Mouse (Mus musculus): ENCODE measurements around the gene Atp23.

Atp23 gene

GRCm38 (mm10) chr10:126904221-126904620, 3.1 kb upstream of the Atp23 start:
- H3K27me3 ChIP-seq (ENCODE audit: insufficient read depth, low read length): no peaks in the 10 kb centered on the region
- H3K4me1 ChIP-seq (replicated peaks; ENCODE audit: low read depth, low read length): peaks cover 27% of the 10 kb centered on the region
- no peaks in the 10 kb centered on the region for H3K9me3 ChIP-seq (ENCODE audit: low read length)
- no peak for TF ChIP-seq CTCF (conservative IDR thresholded peaks at IDR 0.05; ENCODE audit: low read length)
- TF ChIP-seq NANOG (IDR thresholded peaks at IDR 0.05; ENCODE audit: borderline replicate concordance, low read length): no peak
- TF ChIP-seq POU5F1 (IDR thresholded peaks at IDR 0.05; ENCODE audit: borderline replicate concordance, low read length): no peak
- H3K4me3 ChIP-seq (replicated peaks; ENCODE audit: low read length): no peak overlapping the region
- no peaks in the 10 kb centered on the region for H3K36me3 ChIP-seq (ENCODE audit: insufficient read depth, low read length)

- peaks cover 35% of the 10 kb centered on the region for H3K4me1 ChIP-seq (replicated peaks; ENCODE audit: low read depth, low read length)
- H3K36me3 ChIP-seq (ENCODE audit: insufficient read depth, low read length): peaks cover 11% of the 10 kb centered on the region; the same call in 1 of the 2 replicates
- peak overlapping the region; percentile 92 for H3K4me3 ChIP-seq (replicated peaks; ENCODE audit: low read length)
- TF ChIP-seq POU5F1 (IDR thresholded peaks at IDR 0.05; ENCODE audit: borderline replicate concordance, low read length): no peak
- TF ChIP-seq NANOG (IDR thresholded peaks at IDR 0.05; ENCODE audit: borderline replicate concordance, low read length): no peak
- TF ChIP-seq CTCF (conservative IDR thresholded peaks at IDR 0.05; ENCODE audit: low read length): no peak
- H3K9me3 ChIP-seq (ENCODE audit: low read length): no peaks in the 10 kb centered on the region
- no peaks in the 10 kb centered on the region for H3K27me3 ChIP-seq (ENCODE audit: insufficient read depth, low read length)
Measured at GRCm38 (mm10) chr10:126901488-126901843, 311 bp upstream of the Atp23 start.

GRCm38 (mm10) chr10:126895891-126896290, 5.3 kb downstream of the Atp23 start:
- Histone ChIP-seq H3K4me1 (replicated peaks; ENCODE audit: low read depth, low read length) (peaks cover 31% of the 10 kb centered on the region), H3K27me3 (ENCODE audit: insufficient read depth, low read length) (no peaks in the 10 kb centered on the region), H3K4me3 (replicated peaks; ENCODE audit: low read length) (no peak overlapping the region), H3K36me3 (ENCODE audit: insufficient read depth, low read length) (peaks cover 42% of the 10 kb centered on the region), H3K9me3 (ENCODE audit: low read length) (no peaks in the 10 kb centered on the region)
- TF ChIP-seq NANOG (IDR thresholded peaks at IDR 0.05; ENCODE audit: borderline replicate concordance, low read length): no peak
- no peak for TF ChIP-seq CTCF (conservative IDR thresholded peaks at IDR 0.05; ENCODE audit: low read length)
- TF ChIP-seq POU5F1 (IDR thresholded peaks at IDR 0.05; ENCODE audit: borderline replicate concordance, low read length): no peak

DNA sequence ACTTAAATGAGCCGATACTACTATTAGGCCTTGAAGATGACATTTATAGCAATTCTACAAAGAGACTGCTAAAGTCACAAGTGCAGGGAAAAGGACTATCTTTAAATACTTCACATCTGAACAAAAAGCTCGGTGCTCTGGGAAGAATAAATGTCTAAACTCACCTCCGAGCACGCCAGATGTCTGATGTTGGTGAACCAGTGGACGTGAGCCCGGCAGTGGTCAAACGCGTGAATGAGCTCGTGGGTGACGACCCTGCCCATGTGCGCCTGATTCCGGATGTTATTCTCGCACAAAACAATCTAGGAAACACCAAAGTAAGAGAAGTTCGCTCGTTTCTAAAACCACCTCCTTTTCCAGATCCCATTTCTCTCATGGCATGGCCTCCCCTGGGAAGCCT, 7.1 kb downstream of the Atp23 start:
- Histone ChIP-seq H3K4me1 (replicated peaks; ENCODE audit: low read depth, low read length) (peaks cover 22% of the 10 kb centered on the region), H3K36me3 (ENCODE audit: insufficient read depth, low read length) (peaks cover 59% of the 10 kb centered on the region), H3K27me3 (ENCODE audit: insufficient read depth, low read length) (no peaks in the 10 kb centered on the region), H3K9me3 (ENCODE audit: low read length) (peaks cover 2% of the 10 kb centered on the region), H3K4me3 (replicated peaks; ENCODE audit: low read length) (no peak overlapping the region)
- TF ChIP-seq NANOG (IDR thresholded peaks at IDR 0.05; ENCODE audit: borderline replicate concordance, low read length) (no peak), POU5F1 (IDR thresholded peaks at IDR 0.05; ENCODE audit: borderline replicate concordance, low read length) (no peak), CTCF (conservative IDR thresholded peaks at IDR 0.05; ENCODE audit: low read length) (no peak)

- Histone ChIP-seq H3K27me3 (ENCODE audit: insufficient read depth, low read length) (no peaks in the 10 kb centered on the region), H3K4me3 (replicated peaks; ENCODE audit: low read length) (no peak overlapping the region), H3K9me3 (ENCODE audit: low read length) (peaks cover 12% of the 10 kb centered on the region), H3K4me1 (replicated peaks; ENCODE audit: low read depth, low read length) (peaks cover 14% of the 10 kb centered on the region; the same call in 1 of the 2 replicates), H3K36me3 (ENCODE audit: insufficient read depth, low read length) (peaks cover 61% of the 10 kb centered on the region)
- TF ChIP-seq CTCF (conservative IDR thresholded peaks at IDR 0.05; ENCODE audit: low read length): no peak
- TF ChIP-seq POU5F1 (IDR thresholded peaks at IDR 0.05; ENCODE audit: borderline replicate concordance, low read length): no peak
- TF ChIP-seq NANOG (IDR thresholded peaks at IDR 0.05; ENCODE audit: borderline replicate concordance, low read length): no peak
Measured at GRCm38 (mm10) chr10:126893145-126893544, 8.0 kb downstream of the Atp23 start.

- Histone ChIP-seq H3K4me1 (replicated peaks; ENCODE audit: low read depth, low read length) (no peaks in the 10 kb centered on the region), H3K27me3 (ENCODE audit: insufficient read depth, low read length) (peaks cover 2% of the 10 kb centered on the region; the same call in 1 of the 2 replicates), H3K4me3 (replicated peaks; ENCODE audit: low read length) (no peak overlapping the region), H3K36me3 (ENCODE audit: insufficient read depth, low read length) (no peaks in the 10 kb centered on the region), H3K9me3 (ENCODE audit: low read length) (peaks cover 6% of the 10 kb centered on the region; the same call in 1 of the 2 replicates)
- TF ChIP-seq POU5F1 (IDR thresholded peaks at IDR 0.05; ENCODE audit: borderline replicate concordance, low read length) (no peak), CTCF (conservative IDR thresholded peaks at IDR 0.05; ENCODE audit: low read length) (peak; percentile 70), NANOG (IDR thresholded peaks at IDR 0.05; ENCODE audit: borderline replicate concordance, low read length) (no peak)
Measured at GRCm38 (mm10) chr10:126873755-126874154, 27.4 kb downstream of the Atp23 start.

DNA sequence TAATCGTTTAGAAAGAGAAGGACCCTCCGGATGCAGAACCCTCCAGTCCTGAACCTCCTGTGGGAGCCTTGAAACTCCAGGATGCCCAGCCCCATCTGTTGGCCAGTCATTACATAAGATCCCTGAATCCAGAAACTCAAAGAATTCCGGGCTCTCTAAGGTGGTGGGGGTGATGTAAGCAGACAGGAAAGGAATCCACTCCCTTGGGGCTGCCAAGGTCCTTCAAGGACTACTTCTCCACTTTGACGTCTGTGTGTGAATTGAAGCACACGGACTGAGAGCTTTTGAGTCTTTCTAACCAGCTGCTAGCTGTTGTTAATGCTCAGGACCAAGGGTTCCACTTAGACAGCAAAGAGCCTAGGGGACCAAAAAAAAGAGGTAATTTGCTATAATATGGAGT, 28.9 kb downstream of the Atp23 start:
- Histone ChIP-seq H3K4me3 (replicated peaks; ENCODE audit: low read length) (no peak overlapping the region), H3K36me3 (ENCODE audit: insufficient read depth, low read length) (no peaks in the 10 kb centered on the region), H3K27me3 (ENCODE audit: insufficient read depth, low read length) (peaks cover 2% of the 10 kb centered on the region; the same call in 1 of the 2 replicates), H3K4me1 (replicated peaks; ENCODE audit: low read depth, low read length) (no peaks in the 10 kb centered on the region), H3K9me3 (ENCODE audit: low read length) (peaks cover 6% of the 10 kb centered on the region; the same call in 1 of the 2 replicates)
- TF ChIP-seq POU5F1 (IDR thresholded peaks at IDR 0.05; ENCODE audit: borderline replicate concordance, low read length): no peak
- TF ChIP-seq CTCF (conservative IDR thresholded peaks at IDR 0.05; ENCODE audit: low read length): no peak
- no peak for TF ChIP-seq NANOG (IDR thresholded peaks at IDR 0.05; ENCODE audit: borderline replicate concordance, low read length)

GRCm38 (mm10) chr10:126869372-126870318, 31.5 kb downstream of the Atp23 start:
- TF ChIP-seq CTCF (conservative IDR thresholded peaks at IDR 0.05; ENCODE audit: low read length): peak; percentile 57
- TF ChIP-seq POU5F1 (IDR thresholded peaks at IDR 0.05; ENCODE audit: borderline replicate concordance, low read length): no peak
- Histone ChIP-seq H3K27me3 (ENCODE audit: insufficient read depth, low read length) (peaks cover 2% of the 10 kb centered on the region; the same call in 1 of the 2 replicates), H3K36me3 (ENCODE audit: insufficient read depth, low read length) (no peaks in the 10 kb centered on the region), H3K9me3 (ENCODE audit: low read length) (0 out of 2 replicates have a peak, but pooled peaks cover under 1% of the 10 kb centered on the region), H3K4me3 (replicated peaks; ENCODE audit: low read length) (no peak overlapping the region), H3K4me1 (replicated peaks; ENCODE audit: low read depth, low read length) (no peaks in the 10 kb centered on the region)
